Mouse (Mus musculus) intestine, embryonic 14.5 days (tissue): ENCODE measurements around the gene Gna11. TPM values are rescaled to one million over a fixed set of nuclear protein-coding genes. Genes with fewer than 3 reads are reported as not detected.
A peak's percentile ranks its signal among the peaks of the same experiment; 100 is the strongest.

ENCODE experiments used
- ATAC-seq: fragments of 200-750 bp; cut with Nextera tagmentation; replicated peaks from 2 replicates; pipeline ENCODE4 v1.8.0; 2017; ENCODE audit warnings: low read depth, moderate number of reproducible peaks, moderate TSS enrichment, moderate library complexity; ENCODE audit not compliant: low FRiP score, low TSS enrichment
- DNase-seq: peaks from one replicate; pipeline ENCODE4 v3.0.0-alpha.2; 2018; ENCODE audit warnings: low spot score
- H3K27ac ChIP-seq: fragments of 300-500 bp; sonication (generic); 2 replicates; pipeline ENCODE4 v1.5.1; 2014; ENCODE audit warnings: low read depth, mild to moderate bottlenecking, control low read depth
- H3K27me3 ChIP-seq: fragments of 300-500 bp; sonication (generic); replicated peaks from 2 replicates; pipeline ENCODE4 v1.6.1; 2014; ENCODE audit warnings: low read length, control low read depth; ENCODE audit not compliant: control insufficient read depth, insufficient read depth
- H3K36me3 ChIP-seq: fragments of 300-500 bp; sonication (generic); 2 replicates; pipeline ENCODE4 v1.6.1; 2014; ENCODE audit warnings: low read length, control low read depth; ENCODE audit not compliant: control insufficient read depth, insufficient read depth
- H3K4me1 ChIP-seq: fragments of 300-500 bp; sonication (generic); replicated peaks from 2 replicates; pipeline ENCODE4 v1.6.1; 2014; ENCODE audit warnings: low read length, control low read depth, mixed read lengths; ENCODE audit not compliant: control insufficient read depth, insufficient read depth
- H3K4me2 ChIP-seq: fragments of 300-500 bp; sonication (generic); 2 replicates; pipeline ENCODE4 v1.6.1; 2014; ENCODE audit warnings: low read length
- H3K4me3 ChIP-seq: fragments of 300-500 bp; sonication (generic); 2 replicates; pipeline ENCODE4 v1.5.1; 2014; ENCODE audit warnings: low read depth, low read length, control low read depth, mixed read lengths
- H3K9ac ChIP-seq: fragments of 300-500 bp; sonication (generic); 2 replicates; pipeline ENCODE4 v1.6.1; 2014; ENCODE audit warnings: mild to moderate bottlenecking, low read length
- H3K9me3 ChIP-seq: fragments of 300-500 bp; sonication (generic); 2 replicates; pipeline ENCODE4 v1.6.1; 2016; ENCODE audit warnings: low read length, control low read depth; ENCODE audit not compliant: control insufficient read depth
- WGBS: fragments of 180-500 bp; shearing (Covaris S2); extraction: QIAGEN DNeasy Blood & Tissue Kit; methylation state at CpG from one replicate; pipeline ENCODE4 v1.1.7; 2014; 5-methylcytosine and 5-hydroxymethylcytosine counted together
- polyA plus RNA-seq: library from polyadenylated mRNA; unstranded; fragments of >200 nt; fragmentation: Nextera tagmentation; extraction: Ambion mirVana; gene quantifications from 2 replicates; pipeline ENCODE4 v1.2.1, GENCODE M21; 2014

The Gna11 gene
- polyA plus RNA-seq, 1 experiment from 2014 or later: 171 TPM

- no peak overlapping the region for H3K4me2 ChIP-seq
- H3K9me3 ChIP-seq: no peaks in the 10 kb centered on the region
- peaks cover 18% of the 10 kb centered on the region for H3K4me1 ChIP-seq
- H3K4me3 ChIP-seq: no peak overlapping the region
- DNase-seq: no peak
- 85% methylated on average over 38 of the region's 38 CpGs for WGBS
- H3K9ac ChIP-seq: no peak overlapping the region
- no peaks in the 10 kb centered on the region for H3K36me3 ChIP-seq
- H3K27ac ChIP-seq: no peak overlapping the region
- 0 out of 2 replicates have a peak, but pooled peaks cover 4% of the 10 kb centered on the region for H3K27me3 ChIP-seq
- ATAC-seq: no peak
Observed at GRCm38 (mm10) chr10:81498316-81499249, 46.4 kb downstream of the Gna11 start.

DNA sequence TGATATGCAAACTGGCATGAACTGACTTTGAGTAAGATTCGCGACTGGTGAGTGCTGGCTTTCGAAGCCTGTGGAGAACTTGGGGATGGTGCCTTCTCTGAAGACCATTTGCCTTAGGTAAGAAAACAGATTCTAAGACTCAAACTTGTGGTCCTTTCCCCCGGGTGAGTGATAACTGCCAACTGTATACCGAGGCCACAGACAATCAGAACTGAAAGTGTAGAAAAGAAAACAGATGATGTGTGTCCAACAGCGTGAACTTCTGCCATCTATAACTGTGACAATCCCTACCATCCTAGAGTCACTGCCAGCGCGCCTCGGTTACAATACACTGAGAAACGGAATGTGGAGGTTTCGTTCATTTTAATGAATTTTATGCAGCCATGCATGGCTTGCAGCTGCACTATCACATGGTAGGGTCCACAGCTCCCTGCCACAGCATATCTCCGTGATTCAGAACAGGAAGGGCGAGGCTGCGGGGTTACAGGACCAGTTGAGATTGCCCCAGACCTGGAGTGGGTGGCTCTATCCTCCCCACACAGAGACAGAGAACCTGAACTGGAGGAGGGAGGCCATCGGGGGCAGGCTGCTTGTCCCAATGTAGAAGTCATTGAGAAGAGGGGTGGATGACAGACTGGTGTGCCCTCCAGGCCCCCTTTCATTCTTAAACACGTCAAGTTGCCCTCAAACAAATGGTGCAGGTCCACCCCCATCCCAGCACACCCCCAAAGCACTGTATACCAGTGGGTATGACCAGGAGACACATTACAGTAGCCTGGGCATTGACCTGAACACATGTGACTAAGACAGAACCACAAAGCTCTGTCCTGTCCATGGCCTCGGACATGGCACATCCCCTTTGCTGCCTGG lies 47.4 kb downstream of the Gna11 start:
- no peak overlapping the region for H3K4me3 ChIP-seq
- no peak for ATAC-seq
- 85% methylated on average over 17 of the region's 17 CpGs for WGBS
- H3K27ac ChIP-seq: no peak overlapping the region
- peaks cover 18% of the 10 kb centered on the region for H3K4me1 ChIP-seq
- peak overlapping the region; percentile 55 for H3K4me2 ChIP-seq
- DNase-seq: no peak
- H3K9ac ChIP-seq: no peak overlapping the region
- peaks cover 6% of the 10 kb centered on the region for H3K36me3 ChIP-seq
- no peaks in the 10 kb centered on the region for H3K27me3 ChIP-seq
- no peaks in the 10 kb centered on the region for H3K9me3 ChIP-seq

DNA sequence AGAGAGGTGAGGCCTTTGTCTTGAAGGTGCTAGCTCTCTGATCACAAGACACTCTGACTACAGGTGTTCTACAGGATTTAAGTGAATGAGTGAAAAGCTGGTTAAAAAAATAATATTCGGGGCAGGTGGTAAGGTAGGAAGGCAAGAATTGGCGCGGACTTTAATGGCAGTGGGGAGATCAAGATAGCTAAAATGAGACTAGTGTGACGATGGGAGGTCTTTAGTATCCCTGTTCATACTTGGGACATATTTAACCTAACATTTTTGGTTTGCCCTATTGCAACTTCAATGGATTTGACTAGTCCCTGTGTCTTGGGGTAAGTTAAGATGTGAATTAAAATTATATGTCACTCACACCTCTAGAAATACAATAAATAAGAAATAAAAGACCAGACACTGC lies 48.0 kb downstream of the Gna11 start:
- Histone ChIP-seq H3K4me2 (peak overlapping the region; percentile 55), H3K36me3 (peaks cover 13% of the 10 kb centered on the region), H3K27ac (no peak overlapping the region), H3K4me1 (peaks cover 18% of the 10 kb centered on the region), H3K9me3 (no peaks in the 10 kb centered on the region), H3K9ac (peak overlapping the region; percentile 82), H3K4me3 (peak overlapping the region; percentile 80), H3K27me3 (no peaks in the 10 kb centered on the region)
- DNase-seq (no peak), ATAC-seq (no peak; the same call in 1 of the 2 replicates)
- 38% methylated on average over 4 of the region's 4 CpGs for WGBS

- Histone ChIP-seq H3K27me3 (no peaks in the 10 kb centered on the region), H3K4me2 (peak within 1 kb of the TSS; percentile 97), H3K36me3 (peaks cover 19% of the 10 kb centered on the region), H3K9me3 (no peaks in the 10 kb centered on the region), H3K4me1 (peaks cover 18% of the 10 kb centered on the region), H3K9ac (peak within 1 kb of the TSS; percentile 82), H3K4me3 (peak within 1 kb of the TSS; percentile 80), H3K27ac (peak within 1 kb of the TSS; percentile 39; the same call in 1 of the 2 replicates)
- under 1% methylated on average over 45 of the region's 45 CpGs for WGBS
- ATAC-seq (peak; percentile 95), DNase-seq (peak; percentile 99)
Observed at GRCm38 (mm10) chr10:81496264-81496901, 48.6 kb downstream of the Gna11 start, which contains the start of gene Ncln. TSS of gene Ncln (minus strand) at chr10:81496392.

GRCm38 (mm10) chr10:81495616-81496263 lies 49.2 kb downstream of the Gna11 start:
- Histone ChIP-seq H3K36me3 (peaks cover 25% of the 10 kb centered on the region), H3K27ac (no peak overlapping the region), H3K9me3 (no peaks in the 10 kb centered on the region), H3K27me3 (no peaks in the 10 kb centered on the region), H3K9ac (peak overlapping the region; percentile 82), H3K4me1 (peaks cover 18% of the 10 kb centered on the region), H3K4me2 (peak overlapping the region; percentile 97), H3K4me3 (peak overlapping the region; percentile 80)
- DNase-seq (no peak), ATAC-seq (peak; percentile 44)
- 2% methylated on average over 40 of the region's 41 CpGs for WGBS

GRCm38 (mm10) chr10:81495151-81495550 lies 49.8 kb downstream of the Gna11 start:
- H3K27me3 ChIP-seq: no peaks in the 10 kb centered on the region
- no peak for DNase-seq

DNA sequence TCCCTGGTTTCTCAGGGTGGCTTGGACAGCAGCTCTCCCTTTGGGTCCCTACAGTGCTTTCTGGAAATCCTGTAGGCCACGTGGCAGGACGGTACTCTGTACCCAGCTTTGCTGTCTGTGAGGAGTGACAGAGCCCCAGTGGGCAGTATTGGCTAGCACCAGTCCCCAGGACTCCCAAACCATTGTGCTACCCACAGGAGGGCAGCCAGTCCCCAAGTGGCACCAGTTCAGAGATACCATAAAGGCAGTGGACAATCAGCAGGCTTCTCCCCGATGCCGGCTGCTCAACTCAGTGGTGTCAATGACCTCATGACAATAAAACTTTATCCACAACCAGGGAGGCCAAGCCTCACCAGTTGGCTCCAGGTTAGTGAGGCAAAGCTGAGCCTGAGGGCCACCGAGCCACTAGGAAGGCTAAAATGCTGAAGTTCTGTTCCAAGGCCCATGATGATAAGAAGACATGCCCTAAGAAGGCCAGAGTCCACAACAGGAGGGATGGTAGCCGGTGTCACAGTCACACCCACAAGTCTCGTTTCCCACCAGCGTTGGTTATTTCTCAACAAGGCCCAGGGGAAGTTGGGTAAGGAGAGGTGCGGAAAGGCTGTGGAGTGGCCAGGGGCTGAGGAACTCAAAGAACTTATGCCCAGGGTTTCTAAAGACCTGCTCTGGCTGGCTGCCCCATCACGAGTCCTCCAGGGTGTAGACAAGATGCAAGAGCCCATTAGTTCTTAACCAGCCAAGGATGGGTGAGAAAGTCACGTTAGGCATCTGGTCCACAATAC lies 50.5 kb downstream of the Gna11 start:
- H3K9ac ChIP-seq: peak overlapping the region; percentile 82; the same call in 1 of the 2 replicates
- no peaks in the 10 kb centered on the region for H3K27me3 ChIP-seq
- peaks cover 38% of the 10 kb centered on the region for H3K36me3 ChIP-seq
- no peak overlapping the region for H3K4me3 ChIP-seq
- peaks cover 18% of the 10 kb centered on the region for H3K4me1 ChIP-seq
- DNase-seq: no peak
- H3K9me3 ChIP-seq: no peaks in the 10 kb centered on the region
- 87% methylated on average over 11 of the region's 11 CpGs for WGBS
- no peak overlapping the region for H3K27ac ChIP-seq
- H3K4me2 ChIP-seq: peak overlapping the region; percentile 97
- no peak for ATAC-seq

More at GRCm38 (mm10) chr10:81495151-81495550, 49.8 kb downstream of the Gna11 start:
- Histone ChIP-seq H3K4me3 (peak overlapping the region; percentile 80), H3K9ac (peak overlapping the region; percentile 82), H3K27ac (no peak overlapping the region), H3K9me3 (no peaks in the 10 kb centered on the region), H3K4me1 (peaks cover 18% of the 10 kb centered on the region), H3K36me3 (peaks cover 31% of the 10 kb centered on the region), H3K4me2 (peak overlapping the region; percentile 97)
- WGBS: 74% methylated on average over 6 of the region's 6 CpGs
- ATAC-seq: no peak
